Mouse (Mus musculus) C2C12 (cell line): ENCODE results near the gene Cggbp1.

Source experiments
- CTCF ChIP-seq: IDR thresholded peaks from one replicate; pipeline ENCODE4 v1.5.1; 2011; ENCODE audit not compliant: control insufficient read depth, insufficient read depth, insufficient read length
- MYOD1 ChIP-seq: IDR thresholded peaks from one replicate; pipeline ENCODE4 v1.6.1; 2011; ENCODE audit warnings: low read depth; ENCODE audit not compliant: control insufficient read depth, insufficient read length

DNA sequence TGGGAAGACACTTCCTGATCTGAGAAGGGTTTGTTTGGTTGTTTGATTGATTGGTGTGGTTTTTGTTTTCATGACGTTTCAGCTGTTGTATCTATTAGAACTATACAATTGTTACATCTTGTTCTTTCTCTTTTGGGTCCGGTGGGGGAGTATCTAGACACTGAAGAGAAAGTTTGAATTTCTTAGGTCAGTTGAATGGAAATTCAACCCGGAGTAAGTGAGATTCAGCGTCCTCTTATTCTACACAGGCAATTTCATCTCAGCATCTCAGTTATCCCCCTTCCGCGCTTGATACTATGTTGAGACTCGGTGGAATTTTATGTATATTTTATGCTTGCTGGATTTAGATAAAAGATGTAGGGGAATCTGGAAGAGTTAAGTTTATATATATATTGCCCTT lies 21.0 kb downstream of the Cggbp1 start:
- TF ChIP-seq CTCF: no peak
- no peak for TF ChIP-seq MYOD1
